Mouse (Mus musculus) cortical plate, adult 2 months (tissue): ENCODE results near the gene Tsks.

Experiments
- CTCF ChIP-seq: fragments of 200-500 bp; IDR thresholded peaks from 2 replicates; pipeline ENCODE4 v1.5.1; 2011; ENCODE audit warnings: mild to moderate bottlenecking, control low read depth, low read length; ENCODE audit not compliant: insufficient read depth; ENCODE audit errors: extremely low read depth
- POLR2A ChIP-seq: fragments of 200-500 bp; IDR thresholded peaks from 2 replicates; pipeline ENCODE4 v1.6.1; 2011; ENCODE audit warnings: mild to moderate bottlenecking, low read length, control low read depth; ENCODE audit not compliant: insufficient read depth; ENCODE audit errors: extremely low read depth

GRCm38 (mm10) chr7:44985595-44986191 is 42.7 kb downstream of the Tsks start:
- TF ChIP-seq CTCF (no peak), POLR2A (no peak)
